Mouse (Mus musculus) megakaryocyte, embryonic 14.5 days (primary cell): ENCODE measurements around the gene Zscan2. TPM values are rescaled to one million over a fixed set of nuclear protein-coding genes. Genes with fewer than 3 reads are reported as not detected.

ENCODE experiments used
- H3K27me3 ChIP-seq: replicated peaks from 2 replicates; pipeline ENCODE3; 2012; ENCODE audit warnings: inconsistent platforms
- H3K36me3 ChIP-seq: replicated peaks from 2 replicates; pipeline ENCODE3; 2012; ENCODE audit warnings: low read length, inconsistent platforms, mixed read lengths
- H3K4me1 ChIP-seq: 2 replicates; pipeline ENCODE4 v1.6.1; 2012; ENCODE audit warnings: inconsistent platforms
- H3K4me3 ChIP-seq: replicated peaks from 2 replicates; pipeline ENCODE3; 2012; ENCODE audit warnings: moderate library complexity, mild to moderate bottlenecking, inconsistent platforms
- H3K9me3 ChIP-seq: 2 replicates; pipeline ENCODE4 v1.6.1; 2012; ENCODE audit warnings: inconsistent platforms
- FLI1 ChIP-seq: IDR thresholded peaks from 2 replicates; pipeline ENCODE4 v1.6.1; 2012; ENCODE audit warnings: low read length, inconsistent platforms, mixed read lengths
- GATA1 ChIP-seq: IDR thresholded peaks from 3 replicates; pipeline ENCODE4 v1.6.1; 2012; ENCODE audit warnings: mixed read lengths, low read length, inconsistent platforms, borderline replicate concordance
- polyA plus RNA-seq: library from polyadenylated mRNA; stranded (reverse); fragments of >175 nt; gene quantifications from 2 replicates; pipeline ENCODE4 v1.2.3, GENCODE M21; 2012; ENCODE audit warnings: low replicate concordance; ENCODE audit not compliant: insufficient read depth

Zscan2 gene
- polyA plus RNA-seq, 1 experiment = 3.6 TPM

- TF ChIP-seq GATA1 (no peak), FLI1 (no peak)
- Histone ChIP-seq H3K4me3 (no peak overlapping the region), H3K27me3 (peaks cover 12% of the 10 kb centered on the region), H3K36me3 (no peaks in the 10 kb centered on the region), H3K9me3 (peaks cover 4% of the 10 kb centered on the region; the same call in 1 of the 2 replicates), H3K4me1 (peaks cover 9% of the 10 kb centered on the region)
These were observed 18.6 kb upstream of the Zscan2 start for GRCm38 (mm10) chr7:80842132-80842531.

GRCm38 (mm10) chr7:80843176-80843575 lies 17.5 kb upstream of the Zscan2 start:
- TF ChIP-seq GATA1 (no peak), FLI1 (no peak)
- peaks cover 3% of the 10 kb centered on the region for H3K4me1 ChIP-seq
- H3K27me3 ChIP-seq = peaks cover 15% of the 10 kb centered on the region
- H3K36me3 ChIP-seq = no peaks in the 10 kb centered on the region
- no peak overlapping the region for H3K4me3 ChIP-seq
- H3K9me3 ChIP-seq = peaks cover 4% of the 10 kb centered on the region; the same call in 1 of the 2 replicates

GRCm38 (mm10) chr7:80843910-80844640 lies 16.6 kb upstream of the Zscan2 start:
- Histone ChIP-seq H3K36me3 (no peaks in the 10 kb centered on the region), H3K4me1 (no peaks in the 10 kb centered on the region), H3K9me3 (peaks cover 4% of the 10 kb centered on the region; the same call in 1 of the 2 replicates), H3K4me3 (no peak overlapping the region), H3K27me3 (peaks cover 17% of the 10 kb centered on the region)
- no peak for TF ChIP-seq FLI1
- TF ChIP-seq GATA1 = no peak

- peaks cover 6% of the 10 kb centered on the region; the same call in 1 of the 2 replicates for H3K4me1 ChIP-seq
These were observed 16.0 kb upstream of the Zscan2 start for GRCm38 (mm10) chr7:80844691-80845090.

GRCm38 (mm10) chr7:80845621-80846279 lies 15.0 kb upstream of the Zscan2 start:
- H3K4me3 ChIP-seq = no peak overlapping the region
- TF ChIP-seq FLI1 = no peak
- TF ChIP-seq GATA1 = no peak
- H3K36me3 ChIP-seq = no peaks in the 10 kb centered on the region
- H3K4me1 ChIP-seq = peaks cover 9% of the 10 kb centered on the region; the same call in 1 of the 2 replicates
- peaks cover 17% of the 10 kb centered on the region for H3K27me3 ChIP-seq
- H3K9me3 ChIP-seq = peaks cover 4% of the 10 kb centered on the region; the same call in 1 of the 2 replicates

More at GRCm38 (mm10) chr7:80844691-80845090, 16.0 kb upstream of the Zscan2 start:
- Histone ChIP-seq H3K9me3 (peaks cover 4% of the 10 kb centered on the region; the same call in 1 of the 2 replicates), H3K27me3 (peaks cover 17% of the 10 kb centered on the region), H3K36me3 (no peaks in the 10 kb centered on the region), H3K4me3 (no peak overlapping the region)
- TF ChIP-seq FLI1 (no peak), GATA1 (no peak)

GRCm38 (mm10) chr7:80846280-80846678 lies 14.4 kb upstream of the Zscan2 start:
- peaks cover 17% of the 10 kb centered on the region for H3K27me3 ChIP-seq
- peaks cover 9% of the 10 kb centered on the region; the same call in 1 of the 2 replicates for H3K4me1 ChIP-seq
- no peaks in the 10 kb centered on the region for H3K36me3 ChIP-seq
- no peak overlapping the region for H3K4me3 ChIP-seq
- peaks cover 4% of the 10 kb centered on the region; the same call in 1 of the 2 replicates for H3K9me3 ChIP-seq
- TF ChIP-seq FLI1 (no peak), GATA1 (no peak)

GRCm38 (mm10) chr7:80846709-80847108 lies 14.0 kb upstream of the Zscan2 start:
- no peak overlapping the region for H3K4me3 ChIP-seq
- H3K4me1 ChIP-seq = peaks cover 9% of the 10 kb centered on the region; the same call in 1 of the 2 replicates

GRCm38 (mm10) chr7:80849267-80849666 lies 11.5 kb upstream of the Zscan2 start:
- Histone ChIP-seq H3K36me3 (no peaks in the 10 kb centered on the region), H3K9me3 (peaks cover 10% of the 10 kb centered on the region), H3K4me1 (peaks cover 15% of the 10 kb centered on the region), H3K4me3 (no peak overlapping the region), H3K27me3 (peaks cover 17% of the 10 kb centered on the region)
- no peak for TF ChIP-seq GATA1

More at GRCm38 (mm10) chr7:80846709-80847108, 14.0 kb upstream of the Zscan2 start:
- TF ChIP-seq FLI1 (no peak), GATA1 (no peak)
- peaks cover 4% of the 10 kb centered on the region; the same call in 1 of the 2 replicates for H3K9me3 ChIP-seq
- H3K36me3 ChIP-seq = no peaks in the 10 kb centered on the region
- peaks cover 17% of the 10 kb centered on the region for H3K27me3 ChIP-seq

GRCm38 (mm10) chr7:80849710-80850109 lies 11.0 kb upstream of the Zscan2 start:
- Histone ChIP-seq H3K4me3 (no peak overlapping the region), H3K4me1 (peaks cover 15% of the 10 kb centered on the region), H3K27me3 (peaks cover 17% of the 10 kb centered on the region), H3K9me3 (peaks cover 7% of the 10 kb centered on the region), H3K36me3 (no peaks in the 10 kb centered on the region)
- TF ChIP-seq GATA1 (no peak), FLI1 (no peak)

GRCm38 (mm10) chr7:80850520-80850919 lies 10.2 kb upstream of the Zscan2 start:
- H3K4me3 ChIP-seq = no peak overlapping the region
- peaks cover 16% of the 10 kb centered on the region for H3K27me3 ChIP-seq
- H3K4me1 ChIP-seq = peaks cover 18% of the 10 kb centered on the region
- peaks cover 7% of the 10 kb centered on the region for H3K9me3 ChIP-seq
- TF ChIP-seq FLI1 (no peak), GATA1 (no peak)
- H3K36me3 ChIP-seq = no peaks in the 10 kb centered on the region
